Mouse (Mus musculus) liver, embryonic 15.5 days (tissue): Measurements from ENCODE around the gene A930018P22Rik. TPM values are rescaled to one million over a fixed set of nuclear protein-coding genes. Genes with fewer than 3 reads are reported as not detected.
"Not testable (repeated sequence)": the region's sequence is repeated elsewhere in the genome, so short reads cannot be mapped to it uniquely, and the experiment has no call there.

Experiments
- ATAC-seq: fragments of 200-750 bp; cut with Nextera tagmentation; 2 replicates; pipeline ENCODE4 v1.8.0; 2017; ENCODE audit warnings: moderate number of reproducible peaks, mild to moderate bottlenecking, moderate library complexity; ENCODE audit not compliant: insufficient read depth
- H3K27ac ChIP-seq: fragments of 300-500 bp; sonication (generic); replicated peaks from 2 replicates; pipeline ENCODE4 v1.5.1; 2015; ENCODE audit warnings: mild to moderate bottlenecking, inconsistent platforms
- H3K27me3 ChIP-seq: fragments of 300-500 bp; sonication (generic); 2 replicates; pipeline ENCODE4 v1.6.1; 2015; ENCODE audit warnings: mild to moderate bottlenecking, inconsistent platforms
- H3K36me3 ChIP-seq: fragments of 300-500 bp; sonication (generic); replicated peaks from 2 replicates; pipeline ENCODE4 v1.6.1; 2015; ENCODE audit warnings: moderate library complexity, mild to moderate bottlenecking, inconsistent platforms
- H3K4me1 ChIP-seq: fragments of 300-500 bp; sonication (generic); replicated peaks from 2 replicates; pipeline ENCODE4 v1.6.1; 2015; ENCODE audit warnings: inconsistent platforms
- H3K4me2 ChIP-seq: fragments of 300-500 bp; sonication (generic); 2 replicates; pipeline ENCODE4 v1.6.1; 2015; ENCODE audit warnings: moderate library complexity, mild to moderate bottlenecking, inconsistent platforms
- H3K4me3 ChIP-seq: fragments of 300-500 bp; sonication (generic); replicated peaks from 2 replicates; pipeline ENCODE4 v1.5.1; 2015; ENCODE audit warnings: mild to moderate bottlenecking, inconsistent platforms
- H3K9ac ChIP-seq: fragments of 300-500 bp; sonication (generic); 2 replicates; pipeline ENCODE4 v1.6.1; 2015; ENCODE audit warnings: moderate library complexity, mild to moderate bottlenecking, inconsistent platforms
- H3K9me3 ChIP-seq: fragments of 300-500 bp; sonication (generic); replicated peaks from 2 replicates; pipeline ENCODE4 v1.6.1; 2016; ENCODE audit warnings: inconsistent platforms
- WGBS: fragments of 180-500 bp; shearing (Covaris S2); methylation state at CpG from one replicate; pipeline ENCODE4 v1.1.7; 2015; ENCODE audit warnings: mixed read lengths; ENCODE audit not compliant: insufficient replicate concordance; 5-methylcytosine and 5-hydroxymethylcytosine counted together
- polyA plus RNA-seq: library from polyadenylated mRNA; unstranded; fragments of >200 nt; fragmentation: Nextera tagmentation; extraction: Ambion mirVana; gene quantifications from 2 replicates; pipeline ENCODE4 v1.2.1, GENCODE M21; 2015

The A930018P22Rik gene
- polyA plus RNA-seq, result 0.36 and 0.77 TPM in 2 replicates

GRCm38 (mm10) chr2:104122505-104123378, at the start of gene A930018P22Rik:
TSS of gene A930018P22Rik (plus strand) at chr2:104122769.
- ATAC-seq, result peak; percentile 86
- Histone ChIP-seq H3K36me3 (peaks cover 4% of the 10 kb centered on the region), H3K9me3 (no peaks in the 10 kb centered on the region), H3K4me1 (peaks cover 59% of the 10 kb centered on the region), H3K27ac (peak within 1 kb of the TSS; percentile 99), H3K9ac (peak within 1 kb of the TSS; percentile 97), H3K27me3 (peaks cover 29% of the 10 kb centered on the region), H3K4me3 (peak within 1 kb of the TSS; percentile 77), H3K4me2 (peak within 1 kb of the TSS; percentile 94)
- WGBS, result 0% methylated on average over 74 of the region's 74 CpGs

GRCm38 (mm10) chr2:104078285-104078684, 44.3 kb upstream of the A930018P22Rik start:
- Histone ChIP-seq H3K9ac (peak overlapping the region; percentile 9; the same call in 1 of the 2 replicates), H3K4me2 (peak overlapping the region; percentile 57), H3K4me1 (peaks cover 46% of the 10 kb centered on the region), H3K27ac (peak overlapping the region; percentile 85), H3K4me3 (peak overlapping the region; percentile 21; the same call in 1 of the 2 replicates)
- peak; percentile 99 for ATAC-seq
- not testable (repeated sequence) for H3K27me3 ChIP-seq, H3K9me3 ChIP-seq, H3K36me3 ChIP-seq
- 15% methylated on average over 5 of the region's 5 CpGs for WGBS

- H3K9me3 ChIP-seq, H3K27me3 ChIP-seq, H3K4me2 ChIP-seq, H3K36me3 ChIP-seq, H3K4me3 ChIP-seq, ATAC-seq, H3K27ac ChIP-seq, H3K9ac ChIP-seq: not testable (repeated sequence)
- WGBS, result no CpG with 5 or more reads among the region's 1 CpGs
- peaks cover 49% of the 10 kb centered on the region for H3K4me1 ChIP-seq
Measured at GRCm38 (mm10) chr2:104081436-104082050, 41.0 kb upstream of the A930018P22Rik start.

- Histone ChIP-seq H3K4me1 (peaks cover 44% of the 10 kb centered on the region), H3K4me3 (no peak overlapping the region), H3K9ac (no peak overlapping the region), H3K4me2 (no peak overlapping the region), H3K9me3 (no peaks in the 10 kb centered on the region), H3K27ac (no peak overlapping the region; the same call in 1 of the 2 replicates), H3K27me3 (no peaks in the 10 kb centered on the region), H3K36me3 (0 out of 2 replicates have a peak, but pooled peaks cover 8% of the 10 kb centered on the region)
- peak; percentile 6; the same call in 1 of the 2 replicates for ATAC-seq
Measured at GRCm38 (mm10) chr2:104082474-104082873, 40.1 kb upstream of the A930018P22Rik start.

- ATAC-seq, result peak; percentile 35
- Histone ChIP-seq H3K4me1 (peaks cover 35% of the 10 kb centered on the region), H3K27ac (peak overlapping the region; percentile 45; the same call in 1 of the 2 replicates)
- H3K36me3 ChIP-seq, H3K9me3 ChIP-seq, H3K27me3 ChIP-seq, H3K4me3 ChIP-seq, H3K9ac ChIP-seq, H3K4me2 ChIP-seq: not testable (repeated sequence)
Measured at GRCm38 (mm10) chr2:104084027-104084426, 38.5 kb upstream of the A930018P22Rik start.

GRCm38 (mm10) chr2:104087562-104087961, 35.0 kb upstream of the A930018P22Rik start:
- H3K27ac ChIP-seq, result peak overlapping the region; percentile 61; the same call in 1 of the 2 replicates
- WGBS, result 36% methylated on average over 1 of the region's 1 CpGs
- H3K27me3 ChIP-seq, result not testable (repeated sequence)

GRCm38 (mm10) chr2:104093305-104093704, 29.3 kb upstream of the A930018P22Rik start:
- Histone ChIP-seq H3K9me3 (no peaks in the 10 kb centered on the region), H3K4me1 (peaks cover 62% of the 10 kb centered on the region), H3K4me3 (no peak overlapping the region), H3K27me3 (no peaks in the 10 kb centered on the region), H3K27ac (no peak overlapping the region), H3K9ac (no peak overlapping the region), H3K36me3 (no peaks in the 10 kb centered on the region), H3K4me2 (no peak overlapping the region)
- ATAC-seq, result no peak
- 72% methylated on average over 2 of the region's 2 CpGs for WGBS

More at GRCm38 (mm10) chr2:104087562-104087961, 35.0 kb upstream of the A930018P22Rik start:
- H3K9ac ChIP-seq, H3K36me3 ChIP-seq, H3K4me3 ChIP-seq, H3K4me2 ChIP-seq, H3K9me3 ChIP-seq: not testable (repeated sequence)
- peak; percentile 77 for ATAC-seq
- H3K4me1 ChIP-seq, result peaks cover 34% of the 10 kb centered on the region

GRCm38 (mm10) chr2:104095741-104096213, 26.8 kb upstream of the A930018P22Rik start, which contains the start of gene Cd59a:
TSS of gene Cd59a (plus strand) at chr2:104095801.
- H3K9me3 ChIP-seq, result no peaks in the 10 kb centered on the region
- H3K4me1 ChIP-seq, result peaks cover 81% of the 10 kb centered on the region
- peak within 1 kb of the TSS; percentile 76 for H3K9ac ChIP-seq
- ATAC-seq, result peak; percentile 76
- WGBS, result 4% methylated on average over 15 of the region's 15 CpGs
- H3K27me3 ChIP-seq, result no peaks in the 10 kb centered on the region
- peak within 1 kb of the TSS; percentile 96 for H3K27ac ChIP-seq
- H3K36me3 ChIP-seq, result no peaks in the 10 kb centered on the region
- peak within 1 kb of the TSS; percentile 70 for H3K4me3 ChIP-seq
- H3K4me2 ChIP-seq, result peak within 1 kb of the TSS; percentile 70

- Histone ChIP-seq H3K36me3 (0 out of 2 replicates have a peak, but pooled peaks cover 2% of the 10 kb centered on the region), H3K4me1 (peaks cover 82% of the 10 kb centered on the region), H3K27ac (peak overlapping the region; percentile 96), H3K4me3 (peak overlapping the region; percentile 70), H3K9me3 (no peaks in the 10 kb centered on the region), H3K27me3 (no peaks in the 10 kb centered on the region), H3K4me2 (peak overlapping the region; percentile 70), H3K9ac (peak overlapping the region; percentile 76)
- WGBS, result 33% methylated on average over 10 of the region's 10 CpGs
- ATAC-seq, result no peak
Measured at GRCm38 (mm10) chr2:104096256-104096655, 26.3 kb upstream of the A930018P22Rik start.

GRCm38 (mm10) chr2:104096796-104097195, 25.8 kb upstream of the A930018P22Rik start:
- peak overlapping the region; percentile 76 for H3K9ac ChIP-seq
- not testable (repeated sequence) for H3K27me3 ChIP-seq, H3K9me3 ChIP-seq, H3K36me3 ChIP-seq, ATAC-seq
- WGBS, result 78% methylated on average over 1 of the region's 1 CpGs
- peak overlapping the region; percentile 70 for H3K4me3 ChIP-seq
- peaks cover 82% of the 10 kb centered on the region for H3K4me1 ChIP-seq
- peak overlapping the region; percentile 70 for H3K4me2 ChIP-seq
- H3K27ac ChIP-seq, result peak overlapping the region; percentile 96

- peaks cover 12% of the 10 kb centered on the region for H3K36me3 ChIP-seq
- ATAC-seq, H3K9me3 ChIP-seq, H3K27me3 ChIP-seq: not testable (repeated sequence)
- peak overlapping the region; percentile 96 for H3K27ac ChIP-seq
- H3K9ac ChIP-seq, result peak overlapping the region; percentile 76
- 81% methylated on average over 4 of the region's 4 CpGs for WGBS
- peak overlapping the region; percentile 70 for H3K4me3 ChIP-seq
- H3K4me1 ChIP-seq, result peaks cover 82% of the 10 kb centered on the region
- H3K4me2 ChIP-seq, result peak overlapping the region; percentile 70
Measured at GRCm38 (mm10) chr2:104097396-104097795, 25.2 kb upstream of the A930018P22Rik start.
